Mouse (Mus musculus): ENCODE data around the gene Zfp64.
"Not testable (repeated sequence)": the region's sequence is repeated elsewhere in the genome, so short reads cannot be mapped to it uniquely, and the experiment has no call there.

The Zfp64 gene

GRCm38 (mm10) chr2:168895531-168895930 is 59.9 kb downstream of the Zfp64 start:
- DNase-seq (ENCODE audit: low spot score in 2 of 2) = no peak

GRCm38 (mm10) chr2:168894738-168895137 is 60.6 kb downstream of the Zfp64 start:
- DNase-seq (ENCODE audit: low spot score in 2 of 2) = no peak

GRCm38 (mm10) chr2:168892057-168892456 is 63.3 kb downstream of the Zfp64 start:
- no peak for DNase-seq (ENCODE audit: low spot score in 2 of 2)

- DNase-seq (ENCODE audit: low spot score in 2 of 2) = no peak
Measured at GRCm38 (mm10) chr2:168884641-168885040, 70.7 kb downstream of the Zfp64 start.

GRCm38 (mm10) chr2:168882997-168883396 is 72.4 kb downstream of the Zfp64 start:
- no peak for DNase-seq (ENCODE audit: low spot score in 2 of 2)

DNA sequence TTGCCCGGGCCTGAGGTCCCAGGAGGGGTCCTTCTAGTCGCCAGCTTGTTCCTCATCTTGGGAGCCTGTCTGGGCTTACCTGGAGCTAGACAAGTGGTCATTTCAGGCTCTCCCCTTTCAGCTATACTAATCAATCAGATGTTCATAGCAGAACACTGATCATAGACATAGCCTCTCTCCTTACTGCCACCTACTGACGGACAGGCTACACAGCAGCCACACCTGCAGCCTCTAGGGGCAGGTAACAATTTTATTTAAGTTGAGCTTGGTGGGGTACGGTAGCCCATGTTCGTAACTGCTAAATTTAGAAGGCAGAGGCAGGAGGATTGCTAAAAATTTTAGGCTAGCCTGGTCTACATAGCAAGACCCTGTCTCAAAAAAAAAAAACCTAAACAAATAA is 73.5 kb downstream of the Zfp64 start:
- DNase-seq (ENCODE audit: low spot score in 2 of 2) = no peak

GRCm38 (mm10) chr2:168879573-168879972 is 75.8 kb downstream of the Zfp64 start:
- DNase-seq (ENCODE audit: low spot score in 2 of 2) = no peak

DNA sequence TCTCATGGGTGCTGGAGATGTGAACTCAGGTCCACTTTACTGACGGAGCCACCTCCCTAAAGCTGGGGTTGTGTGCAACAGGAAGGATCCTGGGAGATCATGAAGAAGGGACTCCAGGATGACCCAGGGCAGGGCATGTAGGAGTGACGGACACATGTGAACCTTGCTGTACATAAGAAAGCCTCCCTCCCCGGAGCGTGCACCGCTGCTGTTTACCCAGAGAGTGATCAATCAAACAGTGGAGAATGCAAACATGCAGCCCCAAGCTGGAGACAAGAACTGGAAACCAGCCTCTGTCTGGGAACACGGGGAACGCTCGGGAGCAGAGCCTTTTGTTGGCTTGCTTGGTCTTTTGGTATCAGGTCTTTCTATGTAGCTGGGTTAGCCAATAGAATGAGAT is 76.7 kb downstream of the Zfp64 start:
- no peak for DNase-seq (ENCODE audit: low spot score in 2 of 2)

- no peak for DNase-seq (ENCODE audit: low spot score in 2 of 2)
Measured at GRCm38 (mm10) chr2:168878158-168878557, 77.2 kb downstream of the Zfp64 start.

GRCm38 (mm10) chr2:168876631-168877030 is 78.8 kb downstream of the Zfp64 start:
- no peak for DNase-seq (ENCODE audit: low spot score in 2 of 2)

DNA sequence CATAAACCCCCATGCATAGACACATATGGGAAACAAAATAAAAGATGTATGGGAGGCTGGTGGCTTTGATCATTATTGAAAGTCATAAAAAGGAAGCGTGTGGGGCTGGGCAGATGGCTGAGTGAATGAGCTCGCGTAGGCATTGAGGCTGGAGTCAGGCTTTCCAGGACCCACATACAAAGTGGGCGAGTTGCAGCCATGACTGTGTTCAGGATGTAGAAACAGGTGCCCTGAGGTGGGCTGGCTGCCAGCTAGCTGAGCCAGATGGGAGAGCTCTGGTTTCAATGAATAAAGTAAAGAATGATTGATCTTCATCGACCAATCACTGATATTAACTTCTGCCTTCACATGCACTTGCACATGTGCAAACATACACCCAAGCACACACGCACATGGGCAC is 80.9 kb downstream of the Zfp64 start:
- no peak for DNase-seq (ENCODE audit: low spot score in 2 of 2)

GRCm38 (mm10) chr2:168871767-168872511 is 83.4 kb downstream of the Zfp64 start:
- DNase-seq (ENCODE audit: low spot score in 2 of 2) = no peak

DNA sequence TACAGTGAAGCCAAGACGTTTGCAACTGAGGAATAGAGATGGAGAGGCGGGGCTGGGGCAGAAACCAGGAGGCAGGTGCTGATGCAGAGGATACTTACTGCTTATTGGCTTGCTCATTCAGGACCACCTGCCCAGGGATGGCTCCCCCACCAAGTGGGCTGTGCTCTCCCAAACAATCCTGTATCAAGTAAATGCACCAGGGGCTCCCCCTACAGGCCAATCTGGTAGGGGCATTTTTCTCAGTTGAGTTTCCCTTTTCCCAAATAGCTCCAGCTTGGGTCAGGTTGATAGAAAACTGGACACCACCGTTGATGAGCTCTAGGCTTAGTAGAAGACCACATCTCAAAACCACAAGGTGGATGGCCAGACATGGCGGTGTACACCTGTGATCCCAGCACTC is 84.9 kb downstream of the Zfp64 start:
- peak in 1 of 2 experiments; percentile 12 for DNase-seq (ENCODE audit: low spot score in 2 of 2)

DNA sequence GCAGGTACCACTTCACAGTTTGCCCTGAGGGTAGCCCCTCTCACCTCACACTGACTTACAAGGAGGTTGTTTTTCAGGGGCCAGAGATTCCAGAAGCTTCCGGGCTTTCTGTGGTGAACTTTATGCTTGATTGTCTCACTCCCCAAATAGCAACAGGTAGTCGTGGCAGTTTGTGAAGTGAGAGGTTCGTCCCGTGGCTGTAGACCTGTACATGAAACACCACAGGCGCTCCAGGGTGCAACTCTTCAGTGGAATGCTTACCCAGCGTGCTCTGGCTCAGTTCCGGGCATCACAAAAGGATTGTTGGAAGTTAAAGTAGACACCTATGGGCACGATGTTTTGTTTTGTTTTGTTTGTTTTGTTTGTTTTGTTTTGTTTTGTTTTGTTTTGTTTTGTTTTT is 88.4 kb downstream of the Zfp64 start:
- no peak for DNase-seq (ENCODE audit: low spot score in 2 of 2)

- DNase-seq (ENCODE audit: low spot score in 2 of 2) = no peak
Measured at GRCm38 (mm10) chr2:168866436-168866835, 89.0 kb downstream of the Zfp64 start.

- no peak for DNase-seq (ENCODE audit: low spot score in 2 of 2)
Measured at GRCm38 (mm10) chr2:168864905-168865304, 90.5 kb downstream of the Zfp64 start.

GRCm38 (mm10) chr2:168862694-168863093 is 92.7 kb downstream of the Zfp64 start:
- no peak for DNase-seq (ENCODE audit: low spot score in 2 of 2)

- no peak for DNase-seq (ENCODE audit: low spot score in 2 of 2)
Measured at GRCm38 (mm10) chr2:168860922-168861740, 94.3 kb downstream of the Zfp64 start.

GRCm38 (mm10) chr2:168860032-168860691 is 95.2 kb downstream of the Zfp64 start:
- no peak for DNase-seq (ENCODE audit: low spot score in 2 of 2)

DNA sequence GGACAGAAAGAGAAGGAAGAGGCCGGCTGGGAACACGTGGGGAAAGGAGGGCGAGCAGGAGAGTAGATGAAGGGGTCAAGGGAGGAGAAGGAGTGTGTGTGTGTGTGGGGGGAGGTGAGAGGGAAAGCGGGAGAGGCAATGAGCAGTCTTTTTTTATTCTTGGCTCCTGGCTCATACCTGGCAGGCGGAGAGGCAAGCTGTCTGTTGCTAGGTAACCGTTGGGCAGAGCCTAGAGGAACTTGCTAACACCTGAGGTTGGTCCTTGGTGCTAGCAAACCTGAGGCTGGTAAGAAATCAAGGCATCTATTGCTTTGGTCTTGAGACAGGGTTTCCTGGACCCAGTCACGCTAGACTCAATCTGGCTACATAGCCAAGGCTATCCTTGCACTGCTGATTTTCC is 98.7 kb downstream of the Zfp64 start:
- DNase-seq (ENCODE audit: low spot score in 2 of 2) = no peak

GRCm38 (mm10) chr2:168854777-168855176 is 100.6 kb downstream of the Zfp64 start:
- DNase-seq (ENCODE audit: low spot score in 2 of 2) = no peak

GRCm38 (mm10) chr2:168853869-168854268 is 101.5 kb downstream of the Zfp64 start:
- not testable (repeated sequence) for DNase-seq (ENCODE audit: low spot score in 2 of 2)

- no peak for DNase-seq (ENCODE audit: low spot score in 2 of 2)
Measured at GRCm38 (mm10) chr2:168851545-168851944, 103.8 kb downstream of the Zfp64 start.

Measured in urinary bladder, adult 18-20 months (tissue).